Mouse (Mus musculus) megakaryocyte, embryonic 14.5 days (primary cell): ENCODE measurements at regions not wholly inside any gene's neighbourhood (a gene's known extent, or its start where the extent isn't known, plus 50 kb on each side); places are given as distances from the start of the nearest gene placed in this dataset.
"Not testable (repeated sequence)": the region's sequence is repeated elsewhere in the genome, so short reads cannot be mapped to it uniquely, and the experiment has no call there.

Experiments used
- H3K27me3 ChIP-seq: replicated peaks from 2 replicates; pipeline ENCODE3; 2012; ENCODE audit warnings: inconsistent platforms
- H3K36me3 ChIP-seq: replicated peaks from 2 replicates; pipeline ENCODE3; 2012; ENCODE audit warnings: low read length, inconsistent platforms, mixed read lengths
- H3K4me1 ChIP-seq: 2 replicates; pipeline ENCODE4 v1.6.1; 2012; ENCODE audit warnings: inconsistent platforms
- H3K4me3 ChIP-seq: replicated peaks from 2 replicates; pipeline ENCODE3; 2012; ENCODE audit warnings: moderate library complexity, mild to moderate bottlenecking, inconsistent platforms
- H3K9me3 ChIP-seq: 2 replicates; pipeline ENCODE4 v1.6.1; 2012; ENCODE audit warnings: inconsistent platforms

- not testable (repeated sequence) for H3K27me3 ChIP-seq, H3K4me1 ChIP-seq, H3K36me3 ChIP-seq, H3K4me3 ChIP-seq, H3K9me3 ChIP-seq
These were observed 539.4 kb upstream of the Olfr1507 start for GRCm38 (mm10) chr14:53034940-53035339.

- H3K9me3 ChIP-seq, H3K4me3 ChIP-seq, H3K36me3 ChIP-seq, H3K4me1 ChIP-seq, H3K27me3 ChIP-seq: not testable (repeated sequence)
These were observed 537.7 kb upstream of the Olfr1507 start for GRCm38 (mm10) chr14:53033221-53033620.

GRCm38 (mm10) chr14:53032498-53032897 is 536.9 kb upstream of the Olfr1507 start:
- not testable (repeated sequence) for H3K36me3 ChIP-seq, H3K4me1 ChIP-seq, H3K4me3 ChIP-seq, H3K9me3 ChIP-seq, H3K27me3 ChIP-seq

- H3K36me3 ChIP-seq, H3K27me3 ChIP-seq, H3K9me3 ChIP-seq, H3K4me3 ChIP-seq, H3K4me1 ChIP-seq: not testable (repeated sequence)
These were observed 534.7 kb upstream of the Olfr1507 start for GRCm38 (mm10) chr14:53030227-53030626.

GRCm38 (mm10) chr14:53026958-53027357 is 531.4 kb upstream of the Olfr1507 start:
- not testable (repeated sequence) for H3K9me3 ChIP-seq, H3K36me3 ChIP-seq, H3K27me3 ChIP-seq, H3K4me1 ChIP-seq, H3K4me3 ChIP-seq

GRCm38 (mm10) chr14:53020152-53020551 is 524.6 kb upstream of the Olfr1507 start:
- H3K4me1 ChIP-seq, H3K27me3 ChIP-seq, H3K9me3 ChIP-seq, H3K36me3 ChIP-seq, H3K4me3 ChIP-seq: not testable (repeated sequence)

- not testable (repeated sequence) for H3K36me3 ChIP-seq, H3K4me3 ChIP-seq, H3K4me1 ChIP-seq, H3K27me3 ChIP-seq, H3K9me3 ChIP-seq
These were observed 512.2 kb upstream of the Olfr1507 start for GRCm38 (mm10) chr14:53007741-53008140.

GRCm38 (mm10) chr14:53007323-53007722 is 511.8 kb upstream of the Olfr1507 start:
- H3K9me3 ChIP-seq, H3K36me3 ChIP-seq, H3K27me3 ChIP-seq, H3K4me3 ChIP-seq, H3K4me1 ChIP-seq: not testable (repeated sequence)

GRCm38 (mm10) chr14:53001289-53001688 is 505.7 kb upstream of the Olfr1507 start:
- H3K36me3 ChIP-seq, H3K27me3 ChIP-seq, H3K4me1 ChIP-seq, H3K4me3 ChIP-seq, H3K9me3 ChIP-seq: not testable (repeated sequence)

GRCm38 (mm10) chr14:52992106-52992760 is 496.7 kb upstream of the Olfr1507 start:
- H3K4me1 ChIP-seq, H3K27me3 ChIP-seq, H3K36me3 ChIP-seq, H3K9me3 ChIP-seq, H3K4me3 ChIP-seq: not testable (repeated sequence)

GRCm38 (mm10) chr14:52991328-52991665 is 495.7 kb upstream of the Olfr1507 start:
- not testable (repeated sequence) for H3K9me3 ChIP-seq, H3K27me3 ChIP-seq, H3K4me3 ChIP-seq, H3K36me3 ChIP-seq, H3K4me1 ChIP-seq

GRCm38 (mm10) chr14:52990569-52991327 is 495.2 kb upstream of the Olfr1507 start:
- not testable (repeated sequence) for H3K4me1 ChIP-seq, H3K4me3 ChIP-seq, H3K36me3 ChIP-seq, H3K27me3 ChIP-seq, H3K9me3 ChIP-seq

- H3K4me3 ChIP-seq, H3K4me1 ChIP-seq, H3K27me3 ChIP-seq, H3K9me3 ChIP-seq, H3K36me3 ChIP-seq: not testable (repeated sequence)
These were observed 494.4 kb upstream of the Olfr1507 start for GRCm38 (mm10) chr14:52989940-52990339.

GRCm38 (mm10) chr14:52988563-52988962 is 493.0 kb upstream of the Olfr1507 start:
- H3K4me3 ChIP-seq, H3K9me3 ChIP-seq, H3K4me1 ChIP-seq, H3K36me3 ChIP-seq, H3K27me3 ChIP-seq: not testable (repeated sequence)

- H3K4me1 ChIP-seq, H3K36me3 ChIP-seq, H3K9me3 ChIP-seq, H3K27me3 ChIP-seq, H3K4me3 ChIP-seq: not testable (repeated sequence)
These were observed 476.9 kb upstream of the Olfr1507 start for GRCm38 (mm10) chr14:52972207-52973003.

GRCm38 (mm10) chr14:52962110-52962509 is 466.6 kb upstream of the Olfr1507 start:
- H3K27me3 ChIP-seq, H3K9me3 ChIP-seq, H3K36me3 ChIP-seq, H3K4me1 ChIP-seq, H3K4me3 ChIP-seq: not testable (repeated sequence)
